Mouse (Mus musculus) activated CD4-positive, CD25-positive, alpha-beta regulatory T cell, adult 4 months (primary cell): ENCODE data around the gene Hoxc5. TPM values are rescaled to one million over a fixed set of nuclear protein-coding genes. Genes with fewer than 3 reads are reported as not detected.

Experiments used
- ATAC-seq: one replicate; pipeline ENCODE4 v1.8.0; 2017
- polyA plus RNA-seq, 2 experiments: library from polyadenylated mRNA; unstranded; fragments of 100-300 nt; shearing (Covaris generic); gene quantifications; one replicate each; pipeline ENCODE4 v1.2.1; 2017

Gene Hoxc5
- polyA plus RNA-seq, 2 experiments from 2014 or later, result not detected

DNA sequence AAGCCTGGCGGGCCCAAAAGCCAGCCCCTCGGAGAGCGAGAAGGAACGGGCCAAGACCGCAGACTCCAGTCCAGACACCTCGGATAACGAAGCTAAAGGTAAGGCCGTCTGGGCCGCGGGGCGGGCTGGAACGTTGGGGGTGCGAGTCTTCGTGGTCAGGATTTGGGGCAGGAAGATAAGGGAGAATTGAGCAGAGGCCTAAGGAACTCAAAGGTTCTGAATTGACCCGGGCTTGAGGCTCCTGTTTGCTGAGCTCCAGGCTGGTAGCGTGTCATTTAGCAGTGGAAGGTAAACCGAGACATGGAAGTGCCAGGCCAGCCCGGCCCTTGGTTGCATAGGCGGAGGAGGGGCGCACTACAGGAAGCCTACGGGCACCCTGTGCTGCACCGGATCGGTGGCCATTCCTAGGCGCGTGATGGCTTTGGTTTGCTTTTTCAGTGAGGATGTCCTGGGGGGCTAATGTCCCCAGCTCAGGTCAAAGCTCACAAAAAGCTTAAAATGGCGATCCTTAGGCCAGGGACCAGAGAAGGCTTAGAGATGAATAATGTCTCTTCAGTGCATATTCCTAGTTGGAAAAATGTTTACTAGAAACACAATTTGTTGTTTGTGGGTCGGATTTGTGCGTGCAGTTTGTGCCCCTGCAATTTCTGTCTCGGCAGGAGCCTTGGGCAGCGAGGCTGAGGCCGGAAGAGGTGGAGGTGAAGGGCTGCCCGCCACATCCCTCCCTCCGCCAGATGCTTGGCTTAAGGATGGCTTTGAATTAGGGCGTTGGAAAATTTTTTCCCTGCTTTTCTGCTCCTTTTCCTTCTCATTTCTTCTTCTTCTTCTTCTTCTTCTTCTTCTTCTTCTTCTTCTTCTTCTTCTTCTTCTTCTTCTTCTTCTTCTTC, 511 bp downstream of the Hoxc5 start:
- no peak for ATAC-seq

DNA sequence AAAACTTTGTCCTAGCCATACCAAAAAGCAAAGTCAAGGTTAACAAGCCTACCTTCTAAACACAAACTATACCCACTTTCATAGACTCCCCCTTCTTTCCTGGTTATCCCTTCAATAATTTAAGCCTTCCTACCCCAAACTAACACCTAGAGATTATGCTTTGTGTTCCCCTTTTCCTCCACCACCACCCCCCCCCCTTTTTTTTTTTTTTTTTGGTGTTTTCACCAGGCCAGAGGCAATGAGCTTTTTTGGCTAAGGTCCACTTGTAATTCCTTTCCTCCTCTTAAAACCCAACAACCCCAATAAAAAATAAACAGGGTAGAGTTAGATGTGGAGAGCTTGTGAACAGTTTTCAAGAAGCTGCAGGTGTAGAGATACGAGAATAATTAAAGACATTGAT, 2.1 kb downstream of the Hoxc5 start:
- no peak for ATAC-seq

GRCm38 (mm10) chr15:102970740-102971139, 3.5 kb downstream of the Hoxc5 start:
- ATAC-seq, result no peak

GRCm38 (mm10) chr15:102972254-102972653, 5.0 kb downstream of the Hoxc5 start:
- no peak for ATAC-seq

DNA sequence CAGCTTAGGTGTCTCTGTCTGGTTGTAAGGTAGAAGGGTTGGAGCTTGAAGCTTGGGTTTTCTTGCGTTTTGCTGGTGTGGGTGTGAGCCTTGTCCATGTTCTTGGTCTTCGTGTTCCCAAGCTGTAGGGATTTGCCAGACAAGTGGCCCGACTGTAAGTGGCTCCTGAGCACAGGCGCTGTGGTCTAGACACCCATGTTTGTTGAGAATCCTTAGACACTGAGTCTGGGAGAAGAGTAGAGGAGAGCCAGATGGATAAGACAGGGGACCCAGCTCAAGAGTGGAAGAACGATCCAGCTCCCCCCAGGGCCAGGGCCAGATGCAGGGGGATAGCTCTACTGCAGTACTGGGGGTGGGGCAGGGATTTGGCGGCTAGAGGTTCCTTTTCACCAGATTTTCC, 5.5 kb downstream of the Hoxc5 start:
- no peak for ATAC-seq

DNA sequence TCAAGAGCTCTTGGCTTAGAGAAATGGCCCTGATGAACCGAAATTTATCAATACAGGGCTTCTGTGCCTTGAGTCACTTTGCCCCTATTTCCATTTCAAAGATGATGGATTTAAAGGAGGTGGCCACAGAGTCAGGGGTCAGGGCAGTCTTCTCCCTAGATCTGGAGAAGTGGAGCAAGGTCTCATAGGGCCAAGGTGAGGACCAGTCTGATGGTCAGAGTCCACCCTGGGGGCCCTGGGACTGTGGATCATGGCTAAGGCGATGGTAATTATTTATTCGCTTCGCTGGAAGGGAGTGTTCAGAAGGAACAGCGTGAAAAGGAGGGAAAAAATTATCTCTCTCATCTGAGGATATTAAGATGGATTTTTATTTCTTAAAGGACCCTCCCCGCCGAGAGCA, 7.8 kb downstream of the Hoxc5 start:
- no peak for ATAC-seq

DNA sequence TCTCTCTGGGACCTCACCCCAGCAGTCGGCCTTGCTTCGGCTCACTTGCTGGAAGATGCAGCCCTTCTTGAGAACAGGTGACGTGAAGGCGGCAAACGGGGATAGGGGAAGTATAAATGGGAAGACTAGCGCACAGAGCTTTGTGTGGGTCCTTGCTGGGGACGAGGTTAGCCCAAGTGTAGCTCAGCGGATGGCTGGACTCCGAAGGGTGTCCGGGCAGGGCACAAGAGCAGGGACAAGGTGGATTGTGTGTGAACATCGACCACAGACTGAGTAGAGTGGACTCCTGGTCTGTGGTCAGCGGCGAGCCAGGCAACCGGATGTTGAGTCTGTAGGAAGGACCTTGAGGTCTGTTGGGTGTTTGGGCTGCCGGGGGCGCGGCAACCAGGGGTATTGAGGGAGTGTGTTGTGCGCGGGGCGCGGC, 8.5 kb downstream of the Hoxc5 start:
- no peak for ATAC-seq

DNA sequence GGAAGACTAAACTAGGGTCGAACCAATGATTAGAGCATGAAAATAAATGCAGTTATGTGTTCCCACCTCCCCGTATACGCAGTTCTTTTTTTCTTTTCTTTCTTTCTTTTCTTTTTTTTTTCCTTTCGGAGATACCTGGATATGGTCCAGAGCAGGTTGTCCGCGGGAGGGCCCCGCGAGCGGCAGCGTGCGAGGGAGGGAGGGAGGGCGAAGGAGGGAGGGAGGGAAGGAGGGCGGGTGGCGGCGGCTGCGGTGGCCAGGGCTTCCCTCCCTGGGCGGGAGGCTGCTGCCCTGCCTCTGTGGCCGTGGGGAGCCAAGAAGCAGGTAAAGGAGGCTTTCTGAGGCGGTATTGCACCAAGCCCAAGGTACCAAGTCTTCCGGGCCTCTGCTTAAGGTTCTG, 8.9 kb downstream of the Hoxc5 start, which contains the start of gene Hoxc9:
Gene Hoxc9, plus strand, starts transcription at position 269 of the 400 bp plus-strand sequence.
- ATAC-seq, result no peak

GRCm38 (mm10) chr15:102976631-102977422, 9.6 kb downstream of the Hoxc5 start:
- ATAC-seq, result peak; percentile 49

- ATAC-seq, result peak; percentile 17
These were observed 10.3 kb downstream of the Hoxc5 start for GRCm38 (mm10) chr15:102977423-102977974.

- no peak for ATAC-seq
These were observed 11.6 kb downstream of the Hoxc5 start for GRCm38 (mm10) chr15:102978615-102979515.

- ATAC-seq, result no peak
These were observed 12.7 kb downstream of the Hoxc5 start for GRCm38 (mm10) chr15:102979936-102980335.

GRCm38 (mm10) chr15:102980352-102980751, 13.1 kb downstream of the Hoxc5 start:
- no peak for ATAC-seq

- ATAC-seq, result no peak
These were observed 13.7 kb downstream of the Hoxc5 start for GRCm38 (mm10) chr15:102980912-102981311.

- no peak for ATAC-seq
These were observed 14.4 kb downstream of the Hoxc5 start for GRCm38 (mm10) chr15:102981379-102982288.

GRCm38 (mm10) chr15:102983716-102984115, 16.5 kb downstream of the Hoxc5 start:
- ATAC-seq, result no peak

- ATAC-seq, result no peak
These were observed 17.3 kb downstream of the Hoxc5 start for GRCm38 (mm10) chr15:102984521-102984920.

- no peak for ATAC-seq
These were observed 17.7 kb downstream of the Hoxc5 start for GRCm38 (mm10) chr15:102984925-102985324.

GRCm38 (mm10) chr15:102987124-102987833, 20.0 kb downstream of the Hoxc5 start:
- ATAC-seq, result peak; percentile 65

DNA sequence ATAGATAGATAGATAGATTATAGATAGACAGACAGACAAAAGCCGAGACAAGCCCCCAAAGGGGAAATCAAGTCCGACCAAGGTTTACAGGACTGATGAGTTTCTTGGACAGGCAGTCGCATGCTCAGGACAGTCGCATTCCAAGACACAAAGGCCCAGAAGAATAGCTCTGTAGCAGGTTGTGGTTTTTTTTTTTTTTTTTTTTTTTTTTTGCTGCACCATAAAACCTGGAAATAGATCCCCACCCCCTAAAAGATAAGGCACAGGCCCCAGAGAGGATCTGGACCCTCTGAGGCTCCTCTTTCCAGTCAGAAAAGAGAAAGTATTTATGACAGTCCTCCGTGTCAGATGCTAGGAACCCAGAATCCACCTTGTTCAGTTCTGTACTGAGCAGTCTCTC, 20.8 kb downstream of the Hoxc5 start:
- no peak for ATAC-seq
